In genomic region chr6:82837246-82837645, GRCm38 (mm10) we compare ENCODE assay signal across 9 mouse cellular contexts.
"Had no signal": no experiment of that assay in that cellular context is flagged by ENCODE, and none has a peak within 500 bp of the region (broad histone marks: within the 10 kb centered on the region; RNA-seq: fewer than 3 reads in every experiment).

No protein-coding gene starts in this region.

- DNase-seq: lung, adult 18-20 months; lung, embryonic 14.5 days; lung, postnatal 10 days; lung, postnatal 4 days; midbrain, embryonic 14.5 days; right cerebral cortex, adult 18-20 months; thymus, adult 18-20 months; thymus, postnatal 14 days; thymus, postnatal 36 days had no signal
